Mouse (Mus musculus) hindbrain, embryonic 15.5 days (tissue): Measurements from ENCODE around the gene Alox8. TPM values are rescaled to one million over a fixed set of nuclear protein-coding genes. Genes with fewer than 3 reads are reported as not detected.

Experiments
- ATAC-seq: fragments of 200-750 bp; cut with Nextera tagmentation; 2 replicates; pipeline ENCODE4 v1.8.0; 2017; ENCODE audit warnings: low read depth, moderate number of reproducible peaks, moderate TSS enrichment; ENCODE audit not compliant: low FRiP score
- H3K27ac ChIP-seq: fragments of 300-500 bp; sonication (generic); replicated peaks from 2 replicates; pipeline ENCODE4 v1.5.1; 2015; ENCODE audit warnings: mild to moderate bottlenecking, inconsistent platforms
- H3K27me3 ChIP-seq: fragments of 300-500 bp; sonication (generic); 2 replicates; pipeline ENCODE4 v1.6.1; 2015; ENCODE audit warnings: control low read depth, inconsistent platforms
- H3K36me3 ChIP-seq: fragments of 300-500 bp; sonication (generic); 2 replicates; pipeline ENCODE4 v1.6.1; 2015; ENCODE audit warnings: control low read depth, inconsistent platforms
- H3K4me1 ChIP-seq: fragments of 300-500 bp; sonication (generic); replicated peaks from 2 replicates; pipeline ENCODE4 v1.6.1; 2015; ENCODE audit warnings: control low read depth, inconsistent platforms
- H3K4me2 ChIP-seq: fragments of 300-500 bp; sonication (generic); 2 replicates; pipeline ENCODE4 v1.6.1; 2015; ENCODE audit warnings: moderate library complexity, mild to moderate bottlenecking, inconsistent platforms
- H3K4me3 ChIP-seq: fragments of 300-500 bp; sonication (generic); 2 replicates; pipeline ENCODE4 v1.5.1; 2015; ENCODE audit warnings: mild to moderate bottlenecking, inconsistent platforms
- H3K9ac ChIP-seq: fragments of 300-500 bp; sonication (generic); 2 replicates; pipeline ENCODE4 v1.6.1; 2015; ENCODE audit warnings: inconsistent platforms
- H3K9me3 ChIP-seq: fragments of 300-500 bp; sonication (generic); 2 replicates; pipeline ENCODE4 v1.6.1; 2016; ENCODE audit warnings: control low read depth, inconsistent platforms
- WGBS: fragments of 180-500 bp; shearing (Covaris S2); methylation state at CpG from one replicate; pipeline ENCODE4 v1.1.7; 2015; 5-methylcytosine and 5-hydroxymethylcytosine counted together
- polyA plus RNA-seq: library from polyadenylated mRNA; unstranded; fragments of >200 nt; fragmentation: Nextera tagmentation; extraction: Ambion mirVana; gene quantifications from 2 replicates; pipeline ENCODE4 v1.2.1, GENCODE M21; 2015

The Alox8 gene
- polyA plus RNA-seq, 1 experiment from 2014 or later = 0.44 TPM

DNA sequence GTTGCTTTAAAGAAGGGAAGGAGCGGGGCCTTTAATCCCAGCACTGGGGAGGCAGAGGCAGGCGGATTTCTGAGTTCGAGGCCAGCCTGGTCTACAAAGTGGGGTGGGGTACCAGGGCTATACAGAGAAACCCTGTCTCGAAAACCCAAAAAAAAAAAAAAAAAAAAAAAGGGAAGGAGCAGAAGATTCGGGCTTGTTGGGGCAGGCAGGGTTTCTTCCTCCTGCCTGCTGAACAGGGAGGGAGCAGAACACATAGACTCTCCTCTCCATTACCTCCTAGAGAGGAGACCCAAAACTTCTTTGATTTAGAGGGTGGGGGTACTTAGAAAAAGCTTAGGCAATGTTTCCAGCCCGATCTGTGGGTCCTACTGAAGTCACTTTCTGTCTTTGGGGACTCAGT lies 62.3 kb downstream of the Alox8 start:
- WGBS = 88% methylated on average over 6 of the region's 6 CpGs
- Histone ChIP-seq H3K9ac (no peak overlapping the region), H3K4me1 (peaks cover 7% of the 10 kb centered on the region; the same call in 1 of the 2 replicates), H3K27me3 (no peaks in the 10 kb centered on the region; the same call in none of the 2 replicates), H3K4me3 (no peak overlapping the region), H3K36me3 (no peaks in the 10 kb centered on the region), H3K4me2 (no peak overlapping the region), H3K27ac (no peak overlapping the region), H3K9me3 (no peaks in the 10 kb centered on the region)
- ATAC-seq = no peak

DNA sequence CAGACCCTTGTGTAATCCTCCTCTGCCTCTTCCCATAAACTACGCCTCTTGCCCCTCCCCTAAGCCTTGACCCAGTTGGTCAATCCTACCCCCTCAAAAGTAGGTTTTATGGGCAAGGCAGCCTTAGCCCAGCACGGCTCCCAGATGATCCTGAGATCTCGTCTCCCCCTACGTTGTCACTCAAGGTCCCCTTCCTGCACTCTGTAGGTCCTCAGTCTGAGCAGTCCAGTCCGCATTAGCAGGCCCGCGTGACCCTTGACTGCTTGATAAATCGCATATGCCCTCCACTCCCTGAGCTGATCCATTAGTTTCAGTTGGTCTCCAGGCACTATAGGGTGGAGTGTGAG lies 63.0 kb downstream of the Alox8 start:
- 36% methylated on average over 8 of the region's 8 CpGs for WGBS
- H3K36me3 ChIP-seq = no peaks in the 10 kb centered on the region
- peak; percentile 59; the same call in 1 of the 2 replicates for ATAC-seq
- H3K9me3 ChIP-seq = no peaks in the 10 kb centered on the region
- peaks cover 7% of the 10 kb centered on the region; the same call in 1 of the 2 replicates for H3K4me1 ChIP-seq
- peak overlapping the region; percentile 59 for H3K4me2 ChIP-seq
- peak overlapping the region; percentile 41 for H3K4me3 ChIP-seq
- H3K27ac ChIP-seq = peak overlapping the region; percentile 63; the same call in 1 of the 2 replicates
- H3K9ac ChIP-seq = peak overlapping the region; percentile 26
- H3K27me3 ChIP-seq = no peaks in the 10 kb centered on the region; the same call in none of the 2 replicates

Other genes starting within 250 kb of the Alox8 start
- 21.8 and 25.3 TPM in 2 replicates for gene Arhgef15, start 240.4 kb downstream of the Alox8 start, polyA plus RNA-seq
- gene Slc25a35, start 229.7 kb downstream of the Alox8 start, polyA plus RNA-seq = 1.7 and 2.1 TPM in 2 replicates
- gene Rangrf, start 222.7 kb downstream of the Alox8 start, polyA plus RNA-seq = 29.8 and 34.3 TPM in 2 replicates
- 17.6 and 19.0 TPM in 2 replicates for gene Pfas, start 189.4 kb downstream of the Alox8 start, polyA plus RNA-seq
- gene Ctc1, start 181.9 kb downstream of the Alox8 start, polyA plus RNA-seq = 56.4 and 71.2 TPM in 2 replicates
- 28.6 and 36.1 TPM in 2 replicates for gene Aurkb, start 152.2 kb downstream of the Alox8 start, polyA plus RNA-seq
- 22.1 and 23.1 TPM in 2 replicates for gene Borcs6, start 138.1 kb downstream of the Alox8 start, polyA plus RNA-seq
- 36.6 and 41.7 TPM in 2 replicates for gene Tmem107, start 127.0 kb downstream of the Alox8 start, polyA plus RNA-seq
- gene Vamp2, start 109.4 kb downstream of the Alox8 start, polyA plus RNA-seq = 317 and 437 TPM in 2 replicates
- gene Per1, start 102.6 kb downstream of the Alox8 start, polyA plus RNA-seq = 10.0 and 10.1 TPM in 2 replicates
- 0.87 and 0.98 TPM in 2 replicates for gene Hes7, start 77.4 kb downstream of the Alox8 start, polyA plus RNA-seq
- 0.40 and 0.42 TPM in 2 replicates for gene 9130213A22Rik, start 75.3 kb downstream of the Alox8 start, polyA plus RNA-seq
- gene Aloxe3, start 71.9 kb downstream of the Alox8 start, polyA plus RNA-seq = 4.7 and 6.5 TPM in 2 replicates
- gene Alox12b, start 40.9 kb downstream of the Alox8 start, polyA plus RNA-seq = 0.35 and 0.72 TPM in 2 replicates
- gene Gucy2e, start 39.2 kb upstream of the Alox8 start, polyA plus RNA-seq = 0.40 and 0.43 TPM in 2 replicates
- 16.2 and 17.3 TPM in 2 replicates for gene Cntrob, start 125.9 kb upstream of the Alox8 start, polyA plus RNA-seq
- 183 and 187 TPM in 2 replicates for gene Trappc1, start 126.1 kb upstream of the Alox8 start, polyA plus RNA-seq
- 4.7 and 5.9 TPM in 2 replicates for gene Kcnab3, start 128.4 kb upstream of the Alox8 start, polyA plus RNA-seq
- gene Rnf227, start 142.6 kb upstream of the Alox8 start, polyA plus RNA-seq = 221 and 228 TPM in 2 replicates
- 83.5 and 83.7 TPM in 2 replicates for gene Chd3, start 171.6 kb upstream of the Alox8 start, polyA plus RNA-seq
- 109 and 121 TPM in 2 replicates for gene Naa38, start 197.6 kb upstream of the Alox8 start, polyA plus RNA-seq
- gene Cyb5d1, start 197.8 kb upstream of the Alox8 start, polyA plus RNA-seq = 30.6 and 33.5 TPM in 2 replicates
- gene Tmem88, start 200.4 kb upstream of the Alox8 start, polyA plus RNA-seq = 6.8 and 7.2 TPM in 2 replicates
- 33.7 and 34.9 TPM in 2 replicates for gene Kdm6b, start 215.8 kb upstream of the Alox8 start, polyA plus RNA-seq